Mouse (Mus musculus) embryo, embryonic 11 days (tissue): Measurements from ENCODE around the gene Il33.

Experiments used
- DNase-seq: peaks from one replicate; pipeline ENCODE4 v3.0.0-alpha.2; 2015

Il33 gene

GRCm38 (mm10) chr19:29924638-29925258, at the start of gene Il33:
Gene Il33 (plus strand): TSS chr19:29925114.
- no peak for DNase-seq

GRCm38 (mm10) chr19:29877422-29878291, 47.3 kb upstream of the Il33 start:
- no peak for DNase-seq

- DNase-seq = no peak
These were observed 45.9 kb upstream of the Il33 start for GRCm38 (mm10) chr19:29878896-29879504.

GRCm38 (mm10) chr19:29880918-29881317, 44.0 kb upstream of the Il33 start:
- no peak for DNase-seq

DNA sequence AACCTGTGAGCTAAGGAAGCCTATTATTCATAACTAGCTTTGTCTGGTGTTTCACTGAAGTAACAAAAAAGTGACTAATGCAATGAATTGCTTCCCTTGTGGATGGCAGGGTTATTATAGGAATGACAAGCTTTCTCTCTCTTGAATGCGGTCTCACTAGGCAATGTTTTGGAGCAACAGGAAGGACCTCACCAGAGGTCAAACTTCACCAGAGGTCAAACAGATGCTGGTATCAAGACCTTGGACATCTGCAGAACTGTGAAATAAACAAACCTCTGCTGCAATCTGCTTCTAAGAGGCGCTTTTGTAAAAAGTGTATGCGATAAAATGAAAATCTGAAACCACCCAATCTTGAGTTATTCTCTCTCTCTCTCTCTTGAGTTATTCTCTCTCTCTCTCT, 42.2 kb upstream of the Il33 start:
- DNase-seq = no peak

- DNase-seq = no peak
These were observed 39.4 kb upstream of the Il33 start for GRCm38 (mm10) chr19:29885548-29885947.

DNA sequence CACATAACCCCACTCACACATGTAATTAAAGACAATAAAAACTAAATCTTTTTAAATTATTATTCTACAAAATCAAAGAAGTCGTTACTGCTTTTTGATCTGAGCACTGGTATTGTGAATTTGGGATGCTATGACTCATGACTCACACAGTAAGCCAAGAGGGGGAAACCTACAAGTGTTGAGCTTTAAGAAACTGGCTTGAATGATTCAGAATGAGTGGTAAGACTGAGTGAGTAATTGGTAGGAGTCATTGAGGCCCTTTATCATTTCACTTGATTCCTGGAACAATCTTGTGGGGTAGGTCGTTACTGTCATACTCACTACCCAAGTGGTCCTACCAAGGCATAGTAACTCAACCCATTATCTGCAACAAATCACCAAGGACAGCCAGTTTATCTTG, 37.4 kb upstream of the Il33 start:
- no peak for DNase-seq

- no peak for DNase-seq
These were observed 36.0 kb upstream of the Il33 start for GRCm38 (mm10) chr19:29888946-29889345.

GRCm38 (mm10) chr19:29891981-29892380, 32.9 kb upstream of the Il33 start:
- no peak for DNase-seq

DNA sequence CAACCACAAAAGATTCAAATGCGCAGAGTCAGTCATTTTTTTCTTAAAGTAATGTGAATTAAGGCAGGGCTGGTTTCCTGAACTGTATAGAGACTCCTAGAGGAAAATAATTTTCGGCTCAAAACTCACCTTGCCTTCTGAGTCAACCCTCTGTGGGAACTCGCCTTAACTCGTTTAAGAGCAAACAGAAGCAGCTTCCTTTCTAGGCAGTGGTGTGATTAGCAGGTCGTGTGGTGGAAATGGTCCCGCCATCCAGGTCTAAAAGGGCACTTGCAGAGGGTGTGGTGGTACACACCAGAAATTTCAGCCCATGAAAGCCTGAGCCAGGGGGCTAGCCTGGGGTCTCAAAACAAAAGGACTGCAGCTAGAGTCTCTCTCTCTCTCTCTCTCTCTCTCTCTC, 32.1 kb upstream of the Il33 start:
- no peak for DNase-seq

- DNase-seq = peak; percentile 11
These were observed 31.1 kb upstream of the Il33 start for GRCm38 (mm10) chr19:29893718-29894273.

GRCm38 (mm10) chr19:29894381-29894780, 30.5 kb upstream of the Il33 start:
- DNase-seq = no peak

- DNase-seq = no peak
These were observed 29.9 kb upstream of the Il33 start for GRCm38 (mm10) chr19:29895047-29895446.

GRCm38 (mm10) chr19:29900318-29900717, 24.6 kb upstream of the Il33 start:
- DNase-seq = no peak

DNA sequence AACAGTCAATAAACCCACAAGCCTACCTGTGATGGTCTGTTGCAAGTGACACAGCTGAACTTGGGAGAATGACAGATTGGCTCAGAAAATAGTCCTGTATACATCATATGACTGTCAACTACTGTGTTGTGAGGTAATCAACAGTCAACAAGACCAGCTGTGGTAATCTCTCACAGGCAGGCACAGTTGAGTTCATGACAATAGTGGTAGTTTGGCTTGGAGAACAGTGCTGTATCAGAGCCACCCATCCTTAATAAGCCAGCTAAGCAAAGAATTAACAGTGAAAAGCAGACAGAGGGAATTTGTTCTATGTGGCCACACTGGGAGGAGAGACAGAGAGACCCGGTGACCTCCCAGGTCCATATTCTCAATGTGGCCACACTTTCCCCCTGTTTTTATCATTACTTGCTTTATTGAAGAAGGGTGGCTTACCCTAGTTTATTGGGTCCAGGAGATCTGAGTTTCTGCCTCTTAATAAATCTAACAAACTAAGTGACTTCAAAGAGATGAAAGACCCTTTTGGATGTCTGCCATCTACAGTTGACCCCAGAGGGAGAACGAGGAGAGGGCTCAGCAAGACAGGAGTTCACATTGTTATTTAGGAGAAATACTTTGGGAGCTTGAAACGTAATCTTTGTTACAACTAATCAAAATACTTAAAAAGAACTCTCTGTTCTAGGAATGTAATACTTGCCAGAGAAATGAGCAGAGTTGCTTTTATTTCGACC, 22.4 kb upstream of the Il33 start:
- DNase-seq = no peak

- DNase-seq = no peak
These were observed 19.0 kb upstream of the Il33 start for GRCm38 (mm10) chr19:29905896-29906295.

DNA sequence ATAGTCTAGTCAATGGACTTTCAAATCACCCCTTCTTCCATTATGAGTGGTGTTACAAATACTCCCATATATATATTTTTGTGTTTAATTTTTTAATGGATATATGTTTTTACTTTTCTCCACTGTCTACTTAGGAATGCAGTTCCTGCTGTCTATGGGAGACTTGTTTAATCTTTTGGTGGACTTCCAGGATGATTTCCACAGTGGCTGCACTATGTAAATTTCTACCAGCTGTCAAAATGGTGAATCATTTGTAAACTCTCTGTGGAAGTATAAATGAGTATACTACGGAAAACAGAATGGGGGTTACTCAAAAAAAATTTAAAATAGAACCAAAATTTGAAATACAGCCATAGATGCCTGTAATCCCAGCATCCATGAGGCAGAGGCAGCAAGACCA, 15.7 kb upstream of the Il33 start:
- DNase-seq = no peak

- no peak for DNase-seq
These were observed 13.0 kb upstream of the Il33 start for GRCm38 (mm10) chr19:29911919-29912318.

- no peak for DNase-seq
These were observed 7.5 kb upstream of the Il33 start for GRCm38 (mm10) chr19:29917421-29917820.

- DNase-seq = no peak
These were observed 1.3 kb downstream of the Il33 start for GRCm38 (mm10) chr19:29926101-29926755.

GRCm38 (mm10) chr19:29930296-29930695, 5.4 kb downstream of the Il33 start:
- DNase-seq = no peak

DNA sequence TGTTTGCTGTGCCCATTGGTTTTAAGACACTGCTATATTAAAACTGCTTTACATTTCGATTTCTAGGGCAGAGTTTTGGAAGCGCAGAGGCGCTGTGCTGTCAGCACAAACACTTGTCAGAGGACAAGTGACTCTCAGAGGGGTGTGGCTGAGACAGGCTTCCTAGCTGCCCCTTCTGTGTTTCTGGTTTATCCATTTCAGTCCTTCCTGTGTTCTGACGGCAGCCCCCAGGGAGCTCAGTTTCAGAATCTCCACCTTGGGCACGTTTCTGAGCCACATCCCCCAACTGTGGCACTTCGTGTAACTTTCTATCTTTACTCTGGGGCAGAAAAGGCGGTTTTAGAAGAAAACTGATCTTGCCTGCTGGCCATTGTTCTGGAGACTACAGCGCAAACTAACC, 12.5 kb downstream of the Il33 start:
- no peak for DNase-seq
